Comparison of ENCODE assay signal across 8 mouse cellular contexts in the genomic region with DNA sequence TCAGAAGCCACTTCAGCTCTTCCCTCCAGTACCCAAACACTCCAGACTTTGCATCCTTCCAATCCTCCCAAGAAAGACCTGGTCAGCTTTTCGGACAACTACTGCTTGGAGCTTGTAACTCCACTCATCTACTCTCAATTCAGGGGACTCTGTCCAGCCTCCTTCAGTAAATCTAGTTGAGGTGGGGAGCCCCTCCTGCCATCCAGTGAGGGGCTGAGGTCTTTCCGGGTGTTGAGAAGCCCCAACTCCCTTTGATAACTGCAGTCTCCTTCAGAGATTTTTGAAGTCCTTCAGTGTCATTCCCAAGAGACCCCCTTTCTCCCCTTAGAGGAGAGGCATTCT. TPM values are rescaled to one million over a fixed set of nuclear protein-coding genes. Genes with fewer than 3 reads are reported as not detected.
DNase-seq lines count a peak whose midpoint lies in the region; TF ChIP-seq lines count a peak whose summit lies in the region.

No protein-coding gene starts in this region.

- intact Hi-C loops in gastrocnemius, adult 2 months (cut with DNase I): no loop called here
- intact Hi-C loops in left cerebral cortex, postnatal 10 days (cut with DNase I): no loop called here

- H3K79me2 ChIP-seq in macrophage (ENCODE audit: inconsistent target): peaks cover 40% of the 10 kb centered on the region

- no peaks in the 10 kb centered on the region for H3K27me3 ChIP-seq in E14TG2a.4 (ENCODE audit: insufficient read depth, low read length)
- no peaks in the 10 kb centered on the region for H3K27me3 ChIP-seq in hindbrain, embryonic 10.5 days (ENCODE audit: insufficient read depth, poor library complexity, severe bottlenecking)

- TF ChIP-seq CTCF in gastrocnemius, adult 2 months (IDR thresholded peaks at IDR 0.05): no peak
- TF ChIP-seq CTCF in E14TG2a.4 (conservative IDR thresholded peaks at IDR 0.05; ENCODE audit: low read length): no peak

- H3K4me1 ChIP-seq in E14TG2a.4 (replicated peaks; ENCODE audit: low read depth, low read length): peaks cover 18% of the 10 kb centered on the region
- peaks cover 20% of the 10 kb centered on the region for H3K4me1 ChIP-seq in hindbrain, embryonic 10.5 days (replicated peaks)

- no peaks in the 10 kb centered on the region for H3K9me3 ChIP-seq in E14TG2a.4 (ENCODE audit: low read length)
- H3K9me3 ChIP-seq in hindbrain, embryonic 10.5 days: no peaks in the 10 kb centered on the region

- peak overlapping the region; percentile 87 for H3K4me3 ChIP-seq in gastrocnemius, adult 2 months
- H3K4me3 ChIP-seq in E14TG2a.4 (replicated peaks; ENCODE audit: low read length) (peak overlapping the region; percentile 94), macrophage (ENCODE audit: inconsistent target) (peak overlapping the region; percentile 56)
- H3K4me3 ChIP-seq in hindbrain, embryonic 10.5 days: peak overlapping the region; percentile 90

- peak overlapping the region; percentile 87 for H3K27ac ChIP-seq in gastrocnemius, adult 2 months
- H3K27ac ChIP-seq in hindbrain, embryonic 10.5 days: peak overlapping the region; percentile 69
- H3K27ac ChIP-seq in macrophage: peak overlapping the region; percentile 78

- DNase-seq in gastrocnemius, adult 2 months: no peak
- no peak for DNase-seq in gastrocnemius, postnatal 4 days (ENCODE audit: low spot score in 2 of 2)
- no peak for DNase-seq in hindbrain, embryonic 10.5 days (ENCODE audit: low spot score)
- DNase-seq in left cerebral cortex, postnatal 10 days (ENCODE audit: extremely low spot score in 1 of 2, low spot score in 2 of 2): no peak
- DNase-seq in layer of hippocampus, postnatal 25 days (ENCODE audit: extremely low spot score in 1 of 2, low spot score in 1 of 2): no peak
- no peak for DNase-seq in adipocyte (ENCODE audit: low spot score)

- H3K36me3 ChIP-seq in E14TG2a.4 (ENCODE audit: insufficient read depth, low read length) (no peaks in the 10 kb centered on the region), macrophage (ENCODE audit: inconsistent target) (no peaks in the 10 kb centered on the region)
- H3K36me3 ChIP-seq in hindbrain, embryonic 10.5 days: no peaks in the 10 kb centered on the region

- 18% methylated on average over 2 of the region's 2 CpGs for WGBS in hindbrain, embryonic 10.5 days
- WGBS in macrophage (ENCODE audit: missing documents): 16% methylated on average over 2 of the region's 2 CpGs

RNA-seq across cellular contexts. Expression of a gene that starts 0.8 kb away (rescaled TPM):
- 1 to 10 TPM; 2.6 to 3.1 TPM for total RNA-seq in gastrocnemius, adult 2 months (2021)
- 10 to 100 TPM; 15.5 to 19.8 TPM for total RNA-seq in gastrocnemius, postnatal 4 days (2021)
- polyA plus RNA-seq in hindbrain, embryonic 10.5 days (2016; fragmentation: Nextera tagmentation; extraction: Ambion mirVana): 27.6 and 29.1 TPM in 2 replicates
- 100 to 1,000 TPM in 7 of 26 experiments, 10 to 100 TPM in 19; 49.2 to 167 (median 86.4) TPM for total RNA-seq in macrophage (2018; cell fraction: chromatin; rRNA removed)
- total RNA-seq in macrophage (2018; cell fraction: cytosol; rRNA removed): 10 to 100 TPM; 18.1 to 30.1 (median 23.2) TPM
- 10 to 100 TPM; 28.7 to 85.0 (median 46.7) TPM for total RNA-seq in macrophage (2018; cell fraction: nucleus; rRNA removed)
- polyA plus RNA-seq in macrophage (2018): 17.7 to 31.8 TPM (median 21.6 TPM) in 3 replicates
- 1 to 10 TPM; 5.6 to 7.3 TPM for total RNA-seq in left cerebral cortex, postnatal 10 days (2021)
- 1 to 10 TPM; 3.6 to 4.6 TPM for total RNA-seq in layer of hippocampus, postnatal 25 days (2021)
